Mouse (Mus musculus): Measurements from ENCODE around the gene Nol9. TPM values are rescaled to one million over a fixed set of nuclear protein-coding genes. Genes with fewer than 3 reads are reported as not detected.
A peak's percentile ranks its signal among the peaks of the same experiment; 100 is the strongest.

Nol9 gene
- polyA plus RNA-seq, 1 experiment from 2014 or later, result 45.2 TPM

DNA sequence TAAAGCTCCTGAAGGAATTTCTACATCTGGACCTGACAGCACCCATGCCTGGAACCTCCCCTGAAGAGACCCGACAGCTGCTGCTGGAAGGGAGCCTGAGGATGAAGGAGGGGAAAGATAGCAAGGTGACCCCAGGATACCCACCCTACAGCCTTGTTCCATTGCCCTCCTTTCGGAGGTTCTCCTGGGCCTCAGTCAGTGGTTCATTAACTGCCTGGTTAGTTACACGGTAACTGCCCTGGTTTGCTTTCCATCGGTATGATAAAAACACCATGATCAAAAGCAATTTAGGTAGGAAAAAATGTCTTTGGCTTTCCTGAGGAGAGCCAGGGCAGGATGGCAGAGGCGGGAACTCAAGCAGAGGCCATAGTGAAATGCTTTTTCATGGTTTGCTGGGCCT lies 69.6 kb downstream of the Nol9 start:
- WGBS, result 81% methylated on average over 5 of the region's 5 CpGs
- Histone ChIP-seq H3K9me3 (no peaks in the 10 kb centered on the region), H3K4me1 (replicated peaks) (peaks cover 20% of the 10 kb centered on the region), H3K27ac (no peak overlapping the region), H3K9ac (replicated peaks) (no peak overlapping the region), H3K4me3 (replicated peaks) (no peak overlapping the region), H3K4me2 (peak overlapping the region; percentile 70; the same call in 1 of the 2 replicates), H3K36me3 (peaks cover 80% of the 10 kb centered on the region), H3K27me3 (peaks cover 17% of the 10 kb centered on the region)
- ATAC-seq (ENCODE audit: insufficient number of reproducible peaks, insufficient read depth, low FRiP score, low TSS enrichment, low read depth), result no peak

DNA sequence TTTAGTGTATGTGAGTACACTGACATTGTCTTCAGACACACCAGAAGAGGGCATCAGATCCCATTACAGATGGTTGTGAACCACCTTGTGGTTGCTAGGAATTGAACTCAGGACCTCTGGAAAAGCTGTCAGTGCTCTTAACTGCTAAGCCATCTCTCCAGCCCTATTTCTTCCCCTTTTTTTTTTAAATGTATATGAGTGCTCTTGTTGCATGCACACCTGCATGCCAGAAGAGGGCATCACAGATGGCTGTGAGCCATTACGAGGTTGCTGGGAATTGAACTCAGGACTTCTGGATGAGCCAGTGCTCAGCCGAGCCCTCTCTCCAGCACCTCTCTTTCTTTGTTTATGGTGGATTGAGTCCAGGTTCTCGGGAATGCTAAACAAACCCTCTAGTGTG lies 70.4 kb downstream of the Nol9 start:
- H3K4me1 ChIP-seq (replicated peaks), result peaks cover 20% of the 10 kb centered on the region
- 89% methylated on average over 3 of the region's 3 CpGs for WGBS
- H3K27me3 ChIP-seq, result peaks cover 26% of the 10 kb centered on the region
- H3K4me3 ChIP-seq (replicated peaks), result no peak overlapping the region
- ATAC-seq (ENCODE audit: insufficient number of reproducible peaks, insufficient read depth, low FRiP score, low TSS enrichment, low read depth), result no peak
- no peaks in the 10 kb centered on the region for H3K9me3 ChIP-seq
- peaks cover 80% of the 10 kb centered on the region for H3K36me3 ChIP-seq
- H3K4me2 ChIP-seq, result no peak overlapping the region
- no peak overlapping the region for H3K27ac ChIP-seq
- H3K9ac ChIP-seq (replicated peaks), result no peak overlapping the region

DNA sequence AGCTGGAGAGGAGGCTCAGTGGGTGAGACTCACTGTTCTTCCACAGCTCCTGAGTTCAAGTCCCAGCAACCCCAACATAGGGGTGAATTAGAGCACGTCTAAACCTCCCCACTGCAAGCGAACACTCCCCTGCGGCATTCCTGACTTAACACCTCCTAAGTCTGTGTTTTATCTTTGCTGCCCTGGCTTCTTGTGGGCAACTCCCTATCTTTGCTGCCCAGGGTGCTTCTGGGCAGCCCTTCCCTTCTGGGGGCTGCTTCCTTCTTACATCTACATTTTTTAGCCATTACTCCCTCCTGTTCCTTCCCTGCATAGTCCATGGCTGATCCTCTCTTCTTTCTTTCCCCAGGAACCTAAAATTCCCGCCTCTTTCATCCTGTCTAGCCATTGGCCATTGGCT lies 71.6 kb downstream of the Nol9 start:
- no peak overlapping the region for H3K27ac ChIP-seq
- 80% methylated on average over 4 of the region's 4 CpGs for WGBS
- peaks cover 37% of the 10 kb centered on the region for H3K27me3 ChIP-seq
- no peak for ATAC-seq (ENCODE audit: insufficient number of reproducible peaks, insufficient read depth, low FRiP score, low TSS enrichment, low read depth)
- no peak overlapping the region for H3K4me2 ChIP-seq
- peaks cover 25% of the 10 kb centered on the region for H3K4me1 ChIP-seq (replicated peaks)
- peaks cover 82% of the 10 kb centered on the region for H3K36me3 ChIP-seq
- no peak overlapping the region for H3K9ac ChIP-seq (replicated peaks)
- H3K9me3 ChIP-seq, result no peaks in the 10 kb centered on the region
- H3K4me3 ChIP-seq (replicated peaks), result no peak overlapping the region

Other genes with a start within 250 kb of the Nol9 start
- gene Camta1, start 177.4 kb upstream of the Nol9 start, polyA plus RNA-seq (2016; fragmentation: Nextera tagmentation; extraction: Ambion mirVana), result 106 and 122 TPM in 2 replicates
- 86.9 and 93.3 TPM in 2 replicates for gene Dnajc11, start 105.6 kb upstream of the Nol9 start, polyA plus RNA-seq (2016; fragmentation: Nextera tagmentation; extraction: Ambion mirVana)
- 45.5 and 46.7 TPM in 2 replicates for gene Thap3, start 50.3 kb upstream of the Nol9 start, polyA plus RNA-seq (2016; fragmentation: Nextera tagmentation; extraction: Ambion mirVana)
- gene Phf13, start 43.1 kb upstream of the Nol9 start, polyA plus RNA-seq (2016; fragmentation: Nextera tagmentation; extraction: Ambion mirVana), result 41.8 and 43.6 TPM in 2 replicates
- 16.9 and 18.3 TPM in 2 replicates for gene Klhl21, start 30.5 kb upstream of the Nol9 start, polyA plus RNA-seq (2016; fragmentation: Nextera tagmentation; extraction: Ambion mirVana)
- gene Zbtb48, start 11.7 kb upstream of the Nol9 start, polyA plus RNA-seq (2016; fragmentation: Nextera tagmentation; extraction: Ambion mirVana), result 25.6 and 30.5 TPM in 2 replicates
- gene Tas1r1, start 753 bp upstream of the Nol9 start, polyA plus RNA-seq (2016; fragmentation: Nextera tagmentation; extraction: Ambion mirVana), result 0.91 and 1.1 TPM in 2 replicates
- 17.4 and 17.7 TPM in 2 replicates for gene Plekhg5, start 33.2 kb downstream of the Nol9 start, polyA plus RNA-seq (2016; fragmentation: Nextera tagmentation; extraction: Ambion mirVana)
- 0.96 and 1.9 TPM in 2 replicates for gene Tnfrsf25, start 76.6 kb downstream of the Nol9 start, polyA plus RNA-seq (2016; fragmentation: Nextera tagmentation; extraction: Ambion mirVana)
- gene Espn, start 113.0 kb downstream of the Nol9 start, polyA plus RNA-seq (2016; fragmentation: Nextera tagmentation; extraction: Ambion mirVana), result 1.9 and 2.3 TPM in 2 replicates
- gene Hes2, start 119.5 kb downstream of the Nol9 start, polyA plus RNA-seq (2016; fragmentation: Nextera tagmentation; extraction: Ambion mirVana), result not detected in 2 replicates
- 37.6 and 40.2 TPM in 2 replicates for gene Acot7, start 138.8 kb downstream of the Nol9 start, polyA plus RNA-seq (2016; fragmentation: Nextera tagmentation; extraction: Ambion mirVana)
- 6.4 and 7.2 TPM in 2 replicates for gene Gpr153, start 234.9 kb downstream of the Nol9 start, polyA plus RNA-seq (2016; fragmentation: Nextera tagmentation; extraction: Ambion mirVana)